Mouse (Mus musculus): ENCODE results near the gene Apobec4. TPM values are rescaled to one million over a fixed set of nuclear protein-coding genes. Genes with fewer than 3 reads are reported as not detected.
A peak's percentile ranks its signal among the peaks of the same experiment; 100 is the strongest.

The Apobec4 gene
- total RNA-seq (2014; rRNA removed) (0.15 and 0.48 TPM in 2 replicates), polyA plus RNA-seq (2015; fragmentation: Nextera tagmentation; extraction: Ambion mirVana) (0.09 and 0.19 TPM in 2 replicates)

- no peaks in the 10 kb centered on the region for H3K27me3 ChIP-seq (ENCODE audit: insufficient read depth, low read length)
- peaks cover 10% of the 10 kb centered on the region; the same call in 1 of the 2 replicates for H3K4me1 ChIP-seq (ENCODE audit: insufficient read depth)
- H3K9me3 ChIP-seq (ENCODE audit: low read length), result no peaks in the 10 kb centered on the region
- TF ChIP-seq CTCF (IDR thresholded peaks at IDR 0.05; ENCODE audit: low read depth), result no peak
- no peaks in the 10 kb centered on the region for H3K36me3 ChIP-seq (ENCODE audit: insufficient read depth)
- 22% methylated on average over 13 of the region's 13 CpGs for WGBS
- peak within 1 kb of the TSS; percentile 18; the same call in 1 of the 2 replicates for H3K9ac ChIP-seq
- H3K4me2 ChIP-seq (ENCODE audit: low read depth), result peak within 1 kb of the TSS; percentile 23
- no peak within 1 kb of the TSS for H3K4me3 ChIP-seq (ENCODE audit: low read depth, low read length)
- DNase-seq, result peak; percentile 86
- peak within 1 kb of the TSS; percentile 80 for H3K27ac ChIP-seq (ENCODE audit: low read depth, low read length)
- ATAC-seq, result peak; percentile 90
Measured at GRCm38 (mm10) chr1:152750312-152750965, at the start of gene Apobec4. Gene Apobec4 (plus strand): TSS chr1:152750551.

DNA sequence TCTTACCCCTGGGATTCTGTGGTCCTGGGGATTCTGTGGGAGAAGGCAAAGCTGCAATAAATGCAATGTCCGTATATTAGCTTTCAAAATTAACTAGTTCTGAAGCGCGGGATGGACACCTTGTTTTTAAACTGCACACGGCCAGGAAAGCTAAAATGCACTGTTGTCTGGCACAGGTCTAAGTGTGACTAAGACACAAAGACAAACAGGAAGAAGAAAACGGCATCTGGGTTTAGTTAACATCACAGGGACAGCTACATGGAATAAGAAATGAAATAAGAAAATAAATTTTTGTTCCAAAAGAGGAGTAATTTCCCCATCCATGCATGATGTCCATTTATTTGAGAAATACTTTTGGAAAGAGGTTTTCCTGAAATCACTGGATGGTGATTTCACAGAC lies 49.3 kb upstream of the Apobec4 start:
- no peak overlapping the region for H3K4me3 ChIP-seq (ENCODE audit: low read depth, low read length)

GRCm38 (mm10) chr1:152702920-152703319 lies 47.4 kb upstream of the Apobec4 start:
- H3K4me1 ChIP-seq (ENCODE audit: insufficient read depth), result no peaks in the 10 kb centered on the region
- H3K36me3 ChIP-seq (ENCODE audit: insufficient read depth), result no peaks in the 10 kb centered on the region
- H3K27me3 ChIP-seq (ENCODE audit: insufficient read depth, low read length), result no peaks in the 10 kb centered on the region
- no peak overlapping the region for H3K4me2 ChIP-seq (ENCODE audit: low read depth)
- H3K9ac ChIP-seq, result no peak overlapping the region
- no peak overlapping the region for H3K4me3 ChIP-seq (ENCODE audit: low read depth, low read length)
- no peak for TF ChIP-seq CTCF (IDR thresholded peaks at IDR 0.05; ENCODE audit: low read depth)
- ATAC-seq (peak; percentile 32), DNase-seq (no peak)
- H3K9me3 ChIP-seq (ENCODE audit: low read length), result no peaks in the 10 kb centered on the region
- 31% methylated on average over 6 of the region's 6 CpGs for WGBS
- H3K27ac ChIP-seq (ENCODE audit: low read depth, low read length), result no peak overlapping the region

More for the DNA sequence above, 49.3 kb upstream of the Apobec4 start:
- Histone ChIP-seq H3K27ac (ENCODE audit: low read depth, low read length) (no peak overlapping the region), H3K27me3 (ENCODE audit: insufficient read depth, low read length) (no peaks in the 10 kb centered on the region), H3K4me2 (ENCODE audit: low read depth) (no peak overlapping the region), H3K4me1 (ENCODE audit: insufficient read depth) (no peaks in the 10 kb centered on the region), H3K9ac (no peak overlapping the region), H3K36me3 (ENCODE audit: insufficient read depth) (no peaks in the 10 kb centered on the region), H3K9me3 (ENCODE audit: low read length) (no peaks in the 10 kb centered on the region)
- DNase-seq (no peak), ATAC-seq (no peak)
- WGBS, result 92% methylated on average over 5 of the region's 5 CpGs
- TF ChIP-seq CTCF (IDR thresholded peaks at IDR 0.05; ENCODE audit: low read depth), result no peak

- H3K9ac ChIP-seq, result no peak overlapping the region
- WGBS, result 71% methylated on average over 6 of the region's 6 CpGs
- no peaks in the 10 kb centered on the region for H3K9me3 ChIP-seq (ENCODE audit: low read length)
- no peaks in the 10 kb centered on the region for H3K4me1 ChIP-seq (ENCODE audit: insufficient read depth)
- H3K27ac ChIP-seq (ENCODE audit: low read depth, low read length), result no peak overlapping the region
- DNase-seq, result no peak
- H3K27me3 ChIP-seq (ENCODE audit: insufficient read depth, low read length), result no peaks in the 10 kb centered on the region
- H3K36me3 ChIP-seq (ENCODE audit: insufficient read depth), result no peaks in the 10 kb centered on the region
- H3K4me3 ChIP-seq (ENCODE audit: low read depth, low read length), result no peak overlapping the region
- no peak for ATAC-seq
- H3K4me2 ChIP-seq (ENCODE audit: low read depth), result no peak overlapping the region
- no peak for TF ChIP-seq CTCF (IDR thresholded peaks at IDR 0.05; ENCODE audit: low read depth)
Measured at GRCm38 (mm10) chr1:152703941-152704340, 46.4 kb upstream of the Apobec4 start.

DNA sequence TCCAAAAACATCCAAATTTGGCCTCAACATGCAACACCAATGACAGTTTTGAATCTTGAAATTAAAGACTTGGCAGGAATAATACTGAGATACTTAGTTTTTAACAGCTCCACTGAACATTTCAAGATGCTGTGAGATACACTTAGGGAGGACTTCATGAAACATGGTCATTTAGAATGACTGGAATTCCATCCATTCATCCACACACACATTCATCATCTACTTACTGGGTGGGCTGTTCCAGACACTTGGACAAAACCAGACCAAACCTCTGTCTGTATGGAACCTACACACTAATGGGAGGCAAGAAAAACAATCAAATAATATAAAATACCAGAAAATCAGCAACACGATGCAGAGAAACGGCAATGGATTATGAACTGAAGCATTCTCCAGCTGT lies 42.8 kb upstream of the Apobec4 start:
- ATAC-seq (no peak), DNase-seq (no peak)
- 93% methylated on average over 2 of the region's 2 CpGs for WGBS
- Histone ChIP-seq H3K27ac (ENCODE audit: low read depth, low read length) (no peak overlapping the region), H3K4me2 (ENCODE audit: low read depth) (no peak overlapping the region), H3K4me3 (ENCODE audit: low read depth, low read length) (no peak overlapping the region), H3K9me3 (ENCODE audit: low read length) (no peaks in the 10 kb centered on the region), H3K9ac (no peak overlapping the region), H3K36me3 (ENCODE audit: insufficient read depth) (no peaks in the 10 kb centered on the region), H3K4me1 (ENCODE audit: insufficient read depth) (no peaks in the 10 kb centered on the region), H3K27me3 (ENCODE audit: insufficient read depth, low read length) (no peaks in the 10 kb centered on the region)
- TF ChIP-seq CTCF (IDR thresholded peaks at IDR 0.05; ENCODE audit: low read depth), result no peak

DNA sequence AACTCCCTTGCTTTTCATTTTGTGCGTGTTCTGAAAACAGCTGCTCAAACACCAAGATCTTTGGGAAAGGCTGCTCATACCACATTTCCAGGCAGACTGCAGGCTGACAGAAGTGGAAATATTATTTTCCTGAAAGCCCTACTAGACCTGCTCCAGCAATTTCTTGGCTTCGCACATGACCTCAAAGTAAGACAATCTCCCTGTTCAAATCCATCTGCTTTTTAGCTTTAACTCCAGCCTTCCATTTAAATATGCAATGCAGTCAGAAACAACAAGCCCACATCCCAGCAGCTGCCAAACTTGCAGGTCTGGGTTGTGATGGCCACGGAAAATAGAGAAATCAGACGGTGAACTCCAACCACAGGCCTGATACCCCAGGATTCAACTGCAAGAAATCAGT lies 39.3 kb upstream of the Apobec4 start:
- 84% methylated on average over 4 of the region's 4 CpGs for WGBS
- no peak for TF ChIP-seq CTCF (IDR thresholded peaks at IDR 0.05; ENCODE audit: low read depth)

DNA sequence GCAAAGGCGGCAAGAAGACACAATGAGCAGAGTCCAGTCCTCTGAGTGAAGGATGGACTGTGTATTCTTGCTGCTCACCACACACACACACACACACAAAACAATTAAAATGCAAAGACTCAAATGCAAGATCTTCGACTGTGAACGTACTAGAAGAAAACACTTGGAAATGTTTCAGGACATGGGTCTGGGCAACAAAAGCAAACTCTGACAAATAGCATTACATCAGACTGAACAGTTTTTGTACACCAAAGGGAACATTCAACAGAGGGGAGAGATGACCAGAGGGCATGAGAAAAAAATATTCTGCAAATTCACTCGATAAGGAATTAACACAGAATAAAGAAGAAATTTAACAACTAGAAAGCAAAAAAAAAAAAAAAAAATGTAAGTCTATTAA lies 36.4 kb upstream of the Apobec4 start:
- Histone ChIP-seq H3K4me3 (ENCODE audit: low read depth, low read length) (no peak overlapping the region), H3K9ac (no peak overlapping the region), H3K27me3 (ENCODE audit: insufficient read depth, low read length) (no peaks in the 10 kb centered on the region), H3K4me2 (ENCODE audit: low read depth) (no peak overlapping the region), H3K4me1 (ENCODE audit: insufficient read depth) (no peaks in the 10 kb centered on the region), H3K27ac (ENCODE audit: low read depth, low read length) (no peak overlapping the region), H3K36me3 (ENCODE audit: insufficient read depth) (no peaks in the 10 kb centered on the region), H3K9me3 (ENCODE audit: low read length) (no peaks in the 10 kb centered on the region)
- ATAC-seq (no peak), DNase-seq (no peak)
- no peak for TF ChIP-seq CTCF (IDR thresholded peaks at IDR 0.05; ENCODE audit: low read depth)
- WGBS, result 36% methylated on average over 4 of the region's 4 CpGs

More for the DNA sequence above, 39.3 kb upstream of the Apobec4 start:
- H3K9ac ChIP-seq, result no peak overlapping the region
- no peaks in the 10 kb centered on the region for H3K27me3 ChIP-seq (ENCODE audit: insufficient read depth, low read length)
- no peak overlapping the region for H3K4me2 ChIP-seq (ENCODE audit: low read depth)
- no peaks in the 10 kb centered on the region for H3K9me3 ChIP-seq (ENCODE audit: low read length)
- ATAC-seq (no peak), DNase-seq (no peak)
- no peaks in the 10 kb centered on the region for H3K4me1 ChIP-seq (ENCODE audit: insufficient read depth)
- no peaks in the 10 kb centered on the region for H3K36me3 ChIP-seq (ENCODE audit: insufficient read depth)
- no peak overlapping the region for H3K4me3 ChIP-seq (ENCODE audit: low read depth, low read length)
- no peak overlapping the region for H3K27ac ChIP-seq (ENCODE audit: low read depth, low read length)
